Mouse (Mus musculus) heart, adult 2 months (tissue): ENCODE data around the gene Polrmt. TPM values are rescaled to one million over a fixed set of nuclear protein-coding genes. Genes with fewer than 3 reads are reported as not detected.

Source experiments
- DNase-seq, 2 experiments: peaks; one replicate each; pipeline ENCODE4 v3.0.0; 2021
- H3K27ac ChIP-seq: fragments of 200-600 bp; 2 replicates; pipeline ENCODE4 v1.8.1; 2022
- H3K27me3 ChIP-seq: fragments of 200-500 bp; 2 replicates; pipeline ENCODE4 v1.6.1; 2012; ENCODE audit warnings: mild to moderate bottlenecking, low read length, inconsistent platforms, mixed read lengths; ENCODE audit not compliant: control insufficient read depth, insufficient read depth
- H3K36me3 ChIP-seq: fragments of 200-500 bp; 2 replicates; pipeline ENCODE4 v1.6.1; 2012; ENCODE audit warnings: low read length, inconsistent platforms; ENCODE audit not compliant: control insufficient read depth, insufficient read depth
- H3K4me1 ChIP-seq: fragments of 200-500 bp; 2 replicates; pipeline ENCODE4 v1.6.1; 2011; ENCODE audit warnings: low read length; ENCODE audit not compliant: control insufficient read depth, insufficient read depth
- H3K4me3 ChIP-seq: fragments of 200-600 bp; 2 replicates; pipeline ENCODE4 v1.8.1; 2022
- H3K79me2 ChIP-seq: fragments of 200-500 bp; replicated peaks from 2 replicates; pipeline ENCODE4 v1.6.1; 2012; ENCODE audit warnings: mild to moderate bottlenecking, inconsistent platforms, low read length, moderate library complexity, mixed read lengths; ENCODE audit not compliant: control insufficient read depth, insufficient read depth
- H3K9ac ChIP-seq: fragments of 200-500 bp; 2 replicates; pipeline ENCODE4 v1.6.1; 2012; ENCODE audit warnings: low read depth, mild to moderate bottlenecking, control low read depth, inconsistent platforms, low read length, mixed read lengths
- CTCF ChIP-seq: fragments of 200-600 bp; IDR thresholded peaks from 2 replicates; pipeline ENCODE4 v1.8.1; 2022; ENCODE audit warnings: antibody characterized with exemption, mild to moderate bottlenecking, moderate library complexity
- EP300 ChIP-seq: fragments of 200-500 bp; IDR thresholded peaks from 2 replicates; pipeline ENCODE4 v1.6.1; 2011; ENCODE audit warnings: low read depth, low read length, control low read depth; ENCODE audit not compliant: insufficient read depth
- POLR2A ChIP-seq: fragments of 200-500 bp; IDR thresholded peaks from 2 replicates; pipeline ENCODE4 v1.6.1; 2011; ENCODE audit warnings: mild to moderate bottlenecking, low read depth, low read length, control low read depth; ENCODE audit not compliant: insufficient read depth
- WGBS: fragments of 180-500 bp; shearing (Covaris S2); methylation state at CpG from one replicate; pipeline ENCODE4 v1.1.7; 2018; 5-methylcytosine and 5-hydroxymethylcytosine counted together
- intact Hi-C: fragments of 180-260 bp; cut with DNase I; formaldehyde crosslinking; loops from one replicate; pipeline ENCODE4 v1.15.1; 2025
- polyA plus RNA-seq: library from polyadenylated mRNA; depleted of rRNA; stranded (reverse); fragments of >200 nt; gene quantifications from 2 replicates; pipeline ENCODE4 v1.2.3, GENCODE M21; 2012
- total RNA-seq, 2 experiments: library from RNA; stranded (reverse); gene quantifications; 2 replicates each; pipeline ENCODE4 v1.2.3; 2021

Polrmt gene
- total and polyA plus RNA-seq, 3 experiments, result 42.2 to 52.3 (median 44.7) TPM

- Histone ChIP-seq H3K9ac (0 out of 2 replicates have a peak overlapping the region, but pooled peaks have one; percentile 10), H3K4me1 (peaks cover 17% of the 10 kb centered on the region), H3K36me3 (no peaks in the 10 kb centered on the region), H3K27ac (peak overlapping the region; percentile 83), H3K4me3 (no peak overlapping the region), H3K79me2 (peaks cover 6% of the 10 kb centered on the region; the same call in 1 of the 2 replicates), H3K27me3 (no peaks in the 10 kb centered on the region)
- intact Hi-C loops, result no loop called here
- 31% methylated on average over 10 of the region's 10 CpGs for WGBS
- TF ChIP-seq POLR2A (0 out of 2 replicates have a peak, but pooled peaks have one; percentile 4), EP300 (peak; percentile 90), CTCF (no peak)
- DNase-seq, result peak; percentile 78 to 86
Measured at GRCm38 (mm10) chr10:79701443-79702129, 44.8 kb downstream of the Polrmt start.

- Histone ChIP-seq H3K4me3 (no peak overlapping the region), H3K4me1 (peaks cover 23% of the 10 kb centered on the region), H3K9ac (no peak overlapping the region), H3K27me3 (no peaks in the 10 kb centered on the region), H3K36me3 (no peaks in the 10 kb centered on the region), H3K79me2 (peaks cover 6% of the 10 kb centered on the region; the same call in 1 of the 2 replicates), H3K27ac (peak overlapping the region; percentile 83)
- intact Hi-C loops, result no loop called here
- peak in 1 of 2 experiments; percentile 39 for DNase-seq
- 34% methylated on average over 7 of the region's 7 CpGs for WGBS
- TF ChIP-seq EP300 (no peak), POLR2A (no peak), CTCF (no peak)
Measured at GRCm38 (mm10) chr10:79700676-79701075, 45.7 kb downstream of the Polrmt start.

- no peak for TF ChIP-seq POLR2A
- TF ChIP-seq CTCF, result no peak
- no peak for TF ChIP-seq EP300
- Histone ChIP-seq H3K36me3 (no peaks in the 10 kb centered on the region), H3K9ac (no peak overlapping the region), H3K79me2 (no peaks in the 10 kb centered on the region), H3K4me1 (peaks cover 17% of the 10 kb centered on the region), H3K4me3 (no peak overlapping the region), H3K27ac (no peak overlapping the region), H3K27me3 (no peaks in the 10 kb centered on the region)
- intact Hi-C loops, result no loop called here
- peak in 1 of 2 experiments; percentile 3 for DNase-seq
- 89% methylated on average over 6 of the region's 6 CpGs for WGBS
Measured at GRCm38 (mm10) chr10:79698459-79698858, 47.9 kb downstream of the Polrmt start.

- H3K36me3 ChIP-seq, result no peaks in the 10 kb centered on the region
- no peak for DNase-seq
- peak overlapping the region; percentile 85 for H3K27ac ChIP-seq
- H3K4me1 ChIP-seq, result peaks cover 17% of the 10 kb centered on the region
- no peaks in the 10 kb centered on the region for H3K27me3 ChIP-seq
- no peak overlapping the region for H3K9ac ChIP-seq
- no peak overlapping the region for H3K4me3 ChIP-seq
- intact Hi-C loops, result no loop called here
- no peak for TF ChIP-seq CTCF
- no peak for TF ChIP-seq POLR2A
- no peak for TF ChIP-seq EP300
- H3K79me2 ChIP-seq, result no peaks in the 10 kb centered on the region
- 31% methylated on average over 6 of the region's 6 CpGs for WGBS
Measured at GRCm38 (mm10) chr10:79697916-79698315, 48.5 kb downstream of the Polrmt start.

GRCm38 (mm10) chr10:79696129-79696651 is 50.2 kb downstream of the Polrmt start:
- intact Hi-C loops, result no loop called here

More at GRCm38 (mm10) chr10:79696129-79696651, 50.2 kb downstream of the Polrmt start:
- Histone ChIP-seq H3K27me3 (no peaks in the 10 kb centered on the region), H3K36me3 (no peaks in the 10 kb centered on the region), H3K27ac (peak overlapping the region; percentile 85), H3K4me1 (peaks cover 15% of the 10 kb centered on the region), H3K79me2 (no peaks in the 10 kb centered on the region), H3K4me3 (no peak overlapping the region), H3K9ac (no peak overlapping the region)
- no peak for TF ChIP-seq EP300
- no peak for TF ChIP-seq POLR2A
- TF ChIP-seq CTCF, result no peak
- WGBS, result 24% methylated on average over 9 of the region's 9 CpGs
- peak in 1 of 2 experiments; percentile 60 for DNase-seq
